Mouse (Mus musculus) midbrain, embryonic 10.5 days (tissue): ENCODE measurements around the gene Fbln5. TPM values are rescaled to one million over a fixed set of nuclear protein-coding genes. Genes with fewer than 3 reads are reported as not detected.
A peak's percentile ranks its signal among the peaks of the same experiment; 100 is the strongest.

Experiments used
- DNase-seq: peaks from one replicate; pipeline ENCODE4 v3.0.0-alpha.2; 2017; ENCODE audit warnings: low spot score
- H3K27ac ChIP-seq: fragments of 300-500 bp; sonication (generic); replicated peaks from 2 replicates; pipeline ENCODE4 v1.5.1; 2016; ENCODE audit warnings: mild to moderate bottlenecking
- H3K27me3 ChIP-seq: fragments of 300-500 bp; sonication (generic); 2 replicates; pipeline ENCODE4 v1.6.1; 2016; ENCODE audit warnings: low read depth, mild to moderate bottlenecking; ENCODE audit not compliant: poor library complexity, severe bottlenecking
- H3K36me3 ChIP-seq: fragments of 300-500 bp; sonication (generic); 2 replicates; pipeline ENCODE4 v1.6.1; 2016; ENCODE audit warnings: mild to moderate bottlenecking, moderate library complexity
- H3K4me1 ChIP-seq: fragments of 300-500 bp; sonication (generic); 2 replicates; pipeline ENCODE4 v1.6.1; 2016
- H3K4me3 ChIP-seq: fragments of 300-500 bp; sonication (generic); 2 replicates; pipeline ENCODE4 v1.5.1; 2016; ENCODE audit warnings: mild to moderate bottlenecking, moderate library complexity
- H3K9me3 ChIP-seq: fragments of 300-500 bp; sonication (generic); replicated peaks from 2 replicates; pipeline ENCODE4 v1.6.1; 2016; ENCODE audit warnings: mild to moderate bottlenecking
- WGBS: fragments of 180-500 bp; shearing (Covaris S2); methylation state at CpG from one replicate; pipeline ENCODE4 v1.1.7; 2016; 5-methylcytosine and 5-hydroxymethylcytosine counted together
- polyA plus RNA-seq: library from polyadenylated mRNA; unstranded; fragments of >200 nt; fragmentation: Nextera tagmentation; extraction: Ambion mirVana; gene quantifications from 2 replicates; pipeline ENCODE4 v1.2.1, GENCODE M21; 2016

Fbln5 gene
- polyA plus RNA-seq, 1 experiment from 2014 or later, result 11.4 TPM

DNA sequence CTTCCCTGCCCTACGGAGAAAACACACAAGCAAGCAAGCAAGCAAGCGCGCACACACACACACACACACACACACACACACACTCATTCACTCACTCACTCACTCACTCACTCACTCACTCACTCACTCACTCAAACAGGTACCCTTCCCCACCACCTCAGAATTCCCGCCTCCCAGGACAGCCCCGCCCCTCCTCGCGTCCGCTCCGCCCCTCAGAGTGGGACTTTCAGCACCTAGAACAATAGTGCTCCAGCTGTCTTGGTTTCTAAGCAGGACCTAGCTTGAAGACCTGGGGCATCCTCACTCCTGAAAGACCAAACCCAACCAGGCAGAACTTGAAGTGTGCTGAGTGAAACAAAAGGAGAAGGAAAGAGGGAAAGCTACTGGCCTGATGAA, 100.1 kb downstream of the Fbln5 start:
- WGBS, result 1% methylated on average over 9 of the region's 9 CpGs
- H3K4me3 ChIP-seq, result peak overlapping the region; percentile 81
- no peaks in the 10 kb centered on the region for H3K36me3 ChIP-seq
- H3K27ac ChIP-seq, result no peak overlapping the region
- peaks cover 40% of the 10 kb centered on the region for H3K27me3 ChIP-seq
- H3K4me1 ChIP-seq, result peaks cover 12% of the 10 kb centered on the region
- peak; percentile 44 for DNase-seq
- no peaks in the 10 kb centered on the region for H3K9me3 ChIP-seq

DNA sequence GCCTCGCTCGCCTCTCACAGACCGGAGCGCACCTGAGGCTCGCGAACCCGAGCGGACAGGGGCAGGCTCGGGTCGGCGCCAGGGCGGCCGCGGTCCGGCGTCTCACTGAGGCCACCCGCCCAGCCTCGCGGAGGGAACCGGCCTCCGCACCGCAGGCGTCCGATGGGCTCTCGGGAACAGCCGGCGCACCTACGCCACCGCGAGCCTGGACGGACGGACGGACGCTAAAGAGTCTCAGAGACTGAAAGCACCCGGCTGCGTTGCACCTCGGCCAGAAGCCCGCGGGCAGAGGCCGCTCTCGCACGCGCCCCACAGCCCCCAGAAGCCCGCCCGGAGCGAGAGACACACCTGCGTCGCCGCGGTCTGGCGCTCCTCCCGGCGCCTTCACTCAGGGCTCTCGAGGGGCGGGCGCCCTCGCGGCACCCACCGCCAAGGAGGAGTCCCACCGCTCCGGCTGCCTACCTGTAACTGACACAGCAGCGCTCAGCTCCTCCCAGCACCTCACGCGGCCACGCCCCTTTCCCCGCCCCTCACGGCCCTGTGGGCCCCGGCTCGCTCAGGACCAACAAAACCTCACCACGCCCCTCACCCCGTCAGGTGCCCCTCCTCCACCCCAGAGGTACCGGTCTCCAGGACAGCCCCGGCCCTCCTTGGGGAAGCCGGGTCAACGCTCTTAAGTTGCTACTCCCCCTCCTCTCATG, 100.7 kb downstream of the Fbln5 start, which contains the start of gene Tc2n:
TSS of gene Tc2n (minus strand) at position 470 of the 701 bp plus-strand sequence.
- Histone ChIP-seq H3K9me3 (no peaks in the 10 kb centered on the region), H3K27me3 (peaks cover 40% of the 10 kb centered on the region), H3K36me3 (no peaks in the 10 kb centered on the region), H3K4me1 (peaks cover 12% of the 10 kb centered on the region), H3K4me3 (peak within 1 kb of the TSS; percentile 81), H3K27ac (no peak within 1 kb of the TSS)
- 1% methylated on average over 75 of the region's 75 CpGs for WGBS
- peak; percentile 72 for DNase-seq

DNA sequence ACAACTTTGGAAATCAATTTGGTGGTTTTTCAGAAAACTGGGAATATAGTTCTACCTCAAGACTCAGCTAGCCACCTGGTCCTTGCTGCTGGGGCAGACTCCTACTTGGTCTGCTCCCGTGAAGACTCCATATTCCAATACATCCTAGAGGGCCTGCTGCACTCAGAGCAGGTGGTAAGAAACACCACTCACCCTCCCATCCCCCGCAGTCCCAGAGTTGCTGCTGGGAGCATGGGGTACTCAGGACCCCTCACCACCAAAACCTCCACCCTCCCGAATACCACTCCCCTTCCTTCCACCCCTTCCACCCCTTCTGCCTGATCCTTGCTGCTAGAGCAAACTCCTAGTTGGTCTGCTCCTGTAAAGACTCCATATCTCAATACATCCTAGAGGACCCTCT, 119.7 kb downstream of the Fbln5 start:
- no peak for DNase-seq
- no peak overlapping the region for H3K27ac ChIP-seq
- no peaks in the 10 kb centered on the region for H3K9me3 ChIP-seq
- no peaks in the 10 kb centered on the region for H3K27me3 ChIP-seq
- no peaks in the 10 kb centered on the region for H3K4me1 ChIP-seq
- no peak overlapping the region for H3K4me3 ChIP-seq
- no peaks in the 10 kb centered on the region for H3K36me3 ChIP-seq
- 87% methylated on average over 3 of the region's 3 CpGs for WGBS

Other genes starting within 250 kb of the Fbln5 start
- 0.04 and 0.09 TPM in 2 replicates for gene Tc2n, start 100.5 kb downstream of the Fbln5 start, polyA plus RNA-seq
- gene Trip11, start 94.2 kb upstream of the Fbln5 start, polyA plus RNA-seq, result 16.0 and 17.0 TPM in 2 replicates
- 14.4 and 16.2 TPM in 2 replicates for gene Atxn3, start 139.2 kb upstream of the Fbln5 start, polyA plus RNA-seq
- gene Cpsf2, start 156.9 kb upstream of the Fbln5 start, polyA plus RNA-seq, result 38.9 and 39.5 TPM in 2 replicates